Comparison of ENCODE assay signal across 8 mouse cellular contexts in the genomic region with DNA sequence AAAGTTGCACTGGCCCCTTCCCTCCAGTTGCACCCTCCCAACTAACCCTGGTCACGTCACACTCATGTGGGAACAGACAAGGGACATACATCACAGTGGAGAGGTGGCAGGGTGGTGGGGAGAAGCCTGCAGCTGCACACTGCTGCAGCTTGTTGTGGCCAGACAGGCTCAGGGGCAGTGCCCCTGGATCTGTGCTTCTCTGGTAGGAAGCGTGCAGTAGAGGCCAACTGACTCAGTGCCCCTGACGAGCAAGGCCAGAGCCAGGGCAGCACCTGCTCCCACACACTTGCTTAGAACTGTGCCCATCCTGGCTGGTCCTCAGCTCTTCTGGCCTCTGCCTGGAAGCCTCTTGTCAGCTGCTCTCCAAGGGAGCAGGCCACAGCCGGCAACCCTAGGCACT. TPM values are rescaled to one million over a fixed set of nuclear protein-coding genes. Genes with fewer than 3 reads are reported as not detected.
DNase-seq lines count a peak whose midpoint lies in the region; ATAC-seq and TF ChIP-seq lines count a peak whose summit lies in the region.

No protein-coding gene starts in this region.

- no peak for DNase-seq in heart, adult 18-20 months
- DNase-seq in forebrain, postnatal 0 days, result no peak
- no peak for DNase-seq in ovary, adult 18-20 months (ENCODE audit: low spot score)
- no peak for DNase-seq in lung, postnatal 25 days (ENCODE audit: low spot score)
- DNase-seq in spleen, postnatal 10 days (ENCODE audit: low spot score in 2 of 2), result no peak

- peaks cover 30% of the 10 kb centered on the region for H3K4me1 ChIP-seq in heart, embryonic 16.5 days (ENCODE audit: control insufficient read depth, insufficient read depth, low read length)
- H3K4me1 ChIP-seq in brown adipose tissue, adult 24 weeks (ENCODE audit: control insufficient read depth, insufficient read depth, insufficient read length, low read length), result peaks cover 6% of the 10 kb centered on the region
- H3K4me1 ChIP-seq in forebrain, postnatal 0 days (ENCODE audit: insufficient read depth), result peaks cover 20% of the 10 kb centered on the region
- H3K4me1 ChIP-seq in liver, embryonic 16.5 days (ENCODE audit: control insufficient read depth, low read depth, low read length), result peaks cover 51% of the 10 kb centered on the region

- no peak overlapping the region for H3K4me2 ChIP-seq in heart, embryonic 16.5 days (ENCODE audit: low read depth, low read length)
- peak overlapping the region; percentile 97 for H3K4me2 ChIP-seq in forebrain, postnatal 0 days (ENCODE audit: low read depth)
- peak overlapping the region; percentile 96 for H3K4me2 ChIP-seq in liver, embryonic 16.5 days (ENCODE audit: low read depth, low read length)

- no peaks in the 10 kb centered on the region for H3K9me3 ChIP-seq in heart, embryonic 16.5 days (replicated peaks; ENCODE audit: control insufficient read depth, low read length)
- no peaks in the 10 kb centered on the region for H3K9me3 ChIP-seq in forebrain, postnatal 0 days (ENCODE audit: low read length)
- no peaks in the 10 kb centered on the region for H3K9me3 ChIP-seq in liver, embryonic 16.5 days (replicated peaks; ENCODE audit: control insufficient read depth, low read length)

- peaks cover 42% of the 10 kb centered on the region for H3K36me3 ChIP-seq in heart, embryonic 16.5 days (ENCODE audit: control insufficient read depth, insufficient read depth)
- peaks cover 64% of the 10 kb centered on the region for H3K36me3 ChIP-seq in forebrain, postnatal 0 days (ENCODE audit: insufficient read depth)
- H3K36me3 ChIP-seq in liver, embryonic 16.5 days (ENCODE audit: control insufficient read depth, insufficient read depth), result peaks cover 48% of the 10 kb centered on the region

- H3K9ac ChIP-seq in heart, embryonic 16.5 days (ENCODE audit: low read length), result no peak overlapping the region
- 0 out of 2 replicates have a peak overlapping the region, but pooled peaks have one; percentile 14 for H3K9ac ChIP-seq in forebrain, postnatal 0 days
- peak overlapping the region; percentile 23; the same call in 1 of the 2 replicates for H3K9ac ChIP-seq in liver, embryonic 16.5 days (ENCODE audit: low read depth, low read length)

- H3K4me3 ChIP-seq in heart, embryonic 16.5 days (ENCODE audit: low read length), result peak overlapping the region; percentile 90; the same call in 1 of the 2 replicates
- peak overlapping the region; percentile 88; the same call in 1 of the 2 replicates for H3K4me3 ChIP-seq in brown adipose tissue, adult 24 weeks (ENCODE audit: insufficient read depth, low read depth, low read length)
- H3K4me3 ChIP-seq in forebrain, postnatal 0 days (ENCODE audit: low read depth, low read length), result no peak overlapping the region
- peak overlapping the region; percentile 96; the same call in 1 of the 2 replicates for H3K4me3 ChIP-seq in liver, embryonic 16.5 days (ENCODE audit: low read depth, low read length)

- H3K27me3 ChIP-seq in heart, embryonic 16.5 days (ENCODE audit: control insufficient read depth, insufficient read depth, low read length), result no peaks in the 10 kb centered on the region
- H3K27me3 ChIP-seq in forebrain, postnatal 0 days (ENCODE audit: insufficient read depth, low read length), result no peaks in the 10 kb centered on the region
- H3K27me3 ChIP-seq in liver, embryonic 16.5 days (ENCODE audit: control insufficient read depth, insufficient read depth, low read depth, low read length), result no peaks in the 10 kb centered on the region

- ATAC-seq in heart, embryonic 16.5 days (replicated peaks; ENCODE audit: extremely low read depth, insufficient read depth, low FRiP score), result no peak
- ATAC-seq in forebrain, postnatal 0 days, result no peak
- ATAC-seq in liver, embryonic 16.5 days (ENCODE audit: low read depth), result no peak

- 63% methylated on average over 4 of the region's 4 CpGs for WGBS in heart, embryonic 16.5 days
- 78% methylated on average over 4 of the region's 4 CpGs for WGBS in forebrain, postnatal 0 days
- WGBS in liver, embryonic 16.5 days (ENCODE audit: insufficient replicate concordance), result 80% methylated on average over 4 of the region's 4 CpGs

- H3K27ac ChIP-seq in heart, embryonic 16.5 days (ENCODE audit: low read length), result no peak overlapping the region
- H3K27ac ChIP-seq in brown adipose tissue, adult 24 weeks (replicated peaks; ENCODE audit: low read depth, low read length), result no peak overlapping the region
- no peak overlapping the region for H3K27ac ChIP-seq in forebrain, postnatal 0 days (ENCODE audit: low read depth, low read length)
- H3K27ac ChIP-seq in liver, embryonic 16.5 days (ENCODE audit: low read length), result peak overlapping the region; percentile 35

- TF ChIP-seq CTCF in forebrain, postnatal 0 days (IDR thresholded peaks at IDR 0.05; ENCODE audit: low read depth), result no peak

RNA-seq across cellular contexts. Expression of a gene that starts 1.3 kb away (rescaled TPM):
- polyA plus RNA-seq in heart, embryonic 16.5 days (2015; fragmentation: Nextera tagmentation; extraction: Ambion mirVana), result 38.2 and 42.1 TPM in 2 replicates
- 10 to 100 TPM; 33.8 to 36.0 TPM for total RNA-seq in heart, adult 18-20 months (2021)
- polyA plus RNA-seq in brown adipose tissue, adult 24 weeks (2012; ENCODE audit: insufficient read depth, insufficient read length, missing spikeins), result 26.0 and 28.7 TPM in 2 replicates
- total RNA-seq in forebrain, postnatal 0 days (2014; rRNA removed), result 60.1 and 75.7 TPM in 2 replicates
- polyA plus RNA-seq in forebrain, postnatal 0 days (2015; fragmentation: Nextera tagmentation; extraction: Ambion mirVana), result 74.7 and 81.0 TPM in 2 replicates
- polyA plus RNA-seq in liver, embryonic 16.5 days (2015; fragmentation: Nextera tagmentation; extraction: Ambion mirVana), result 46.7 and 54.0 TPM in 2 replicates

RNA-seq across cellular contexts. Expression of a gene that starts 2.7 kb away (rescaled TPM):
- 86.8 and 94.8 TPM in 2 replicates for polyA plus RNA-seq in heart, embryonic 16.5 days (2015; fragmentation: Nextera tagmentation; extraction: Ambion mirVana)
- 100 to 1,000 TPM in 1 of 2 experiments, 10 to 100 TPM in 1; 99.9 to 125 TPM for total RNA-seq in heart, adult 18-20 months (2021)
- 91.7 and 105 TPM in 2 replicates for polyA plus RNA-seq in brown adipose tissue, adult 24 weeks (2012; ENCODE audit: insufficient read depth, insufficient read length, missing spikeins)
- total RNA-seq in forebrain, postnatal 0 days (2014; rRNA removed), result 39.5 and 45.5 TPM in 2 replicates
- 128 and 138 TPM in 2 replicates for polyA plus RNA-seq in forebrain, postnatal 0 days (2015; fragmentation: Nextera tagmentation; extraction: Ambion mirVana)
- 48.9 and 50.7 TPM in 2 replicates for polyA plus RNA-seq in liver, embryonic 16.5 days (2015; fragmentation: Nextera tagmentation; extraction: Ambion mirVana)

RNA-seq across cellular contexts. Expression of a gene that starts 2.7 kb away (rescaled TPM):
- polyA plus RNA-seq in heart, embryonic 16.5 days (2015; fragmentation: Nextera tagmentation; extraction: Ambion mirVana), result 18.2 and 20.4 TPM in 2 replicates
- 10 to 100 TPM; 18.4 to 22.3 TPM for total RNA-seq in heart, adult 18-20 months (2021)
- polyA plus RNA-seq in brown adipose tissue, adult 24 weeks (2012; ENCODE audit: insufficient read depth, insufficient read length, missing spikeins), result 5.9 and 6.6 TPM in 2 replicates
- 35.6 and 36.6 TPM in 2 replicates for total RNA-seq in forebrain, postnatal 0 days (2014; rRNA removed)
- polyA plus RNA-seq in forebrain, postnatal 0 days (2015; fragmentation: Nextera tagmentation; extraction: Ambion mirVana), result 14.7 and 17.9 TPM in 2 replicates
- polyA plus RNA-seq in liver, embryonic 16.5 days (2015; fragmentation: Nextera tagmentation; extraction: Ambion mirVana), result 12.1 and 12.2 TPM in 2 replicates

RNA-seq across cellular contexts. Expression of a gene that starts 11.2 kb away (rescaled TPM):
- 33.7 and 34.0 TPM in 2 replicates for polyA plus RNA-seq in heart, embryonic 16.5 days (2015; fragmentation: Nextera tagmentation; extraction: Ambion mirVana)
- total RNA-seq in heart, adult 18-20 months (2021), result 10 to 100 TPM; 28.1 to 34.0 TPM
- 25.6 and 29.9 TPM in 2 replicates for polyA plus RNA-seq in brown adipose tissue, adult 24 weeks (2012; ENCODE audit: insufficient read depth, insufficient read length, missing spikeins)
- 75.7 and 91.0 TPM in 2 replicates for total RNA-seq in forebrain, postnatal 0 days (2014; rRNA removed)
- 89.8 and 97.8 TPM in 2 replicates for polyA plus RNA-seq in forebrain, postnatal 0 days (2015; fragmentation: Nextera tagmentation; extraction: Ambion mirVana)
- 38.9 and 40.3 TPM in 2 replicates for polyA plus RNA-seq in liver, embryonic 16.5 days (2015; fragmentation: Nextera tagmentation; extraction: Ambion mirVana)

RNA-seq across cellular contexts. Expression of a gene that starts 11.5 kb away (rescaled TPM):
- polyA plus RNA-seq in heart, embryonic 16.5 days (2015; fragmentation: Nextera tagmentation; extraction: Ambion mirVana), result 37.9 and 38.3 TPM in 2 replicates
- total RNA-seq in heart, adult 18-20 months (2021), result 10 to 100 TPM; 20.0 to 21.3 TPM
- polyA plus RNA-seq in brown adipose tissue, adult 24 weeks (2012; ENCODE audit: insufficient read depth, insufficient read length, missing spikeins), result 28.7 and 40.4 TPM in 2 replicates
- total RNA-seq in forebrain, postnatal 0 days (2014; rRNA removed), result 40.5 and 50.6 TPM in 2 replicates
- polyA plus RNA-seq in forebrain, postnatal 0 days (2015; fragmentation: Nextera tagmentation; extraction: Ambion mirVana), result 67.3 and 80.1 TPM in 2 replicates
- 53.2 and 55.5 TPM in 2 replicates for polyA plus RNA-seq in liver, embryonic 16.5 days (2015; fragmentation: Nextera tagmentation; extraction: Ambion mirVana)
